Mouse (Mus musculus): ENCODE data around the gene Cenpv.
A peak's percentile ranks its signal among the peaks of the same experiment; 100 is the strongest.

Cenpv gene

GRCm38 (mm10) chr11:62573959-62574702 is 35.1 kb upstream of the Cenpv start, which contains the start of gene Trpv2:
Gene Trpv2 (plus strand): TSS chr11:62574486.
- H3K27me3 ChIP-seq (ENCODE audit: insufficient read depth, low read length) = peaks cover 28% of the 10 kb centered on the region
- TF ChIP-seq CTCF (conservative IDR thresholded peaks at IDR 0.05; ENCODE audit: low read length) (no peak), NANOG (IDR thresholded peaks at IDR 0.05; ENCODE audit: borderline replicate concordance, low read length) (no peak), POU5F1 (IDR thresholded peaks at IDR 0.05; ENCODE audit: borderline replicate concordance, low read length) (no peak)

GRCm38 (mm10) chr11:62568300-62568699 is 29.2 kb upstream of the Cenpv start:
- Histone ChIP-seq H3K27me3 (ENCODE audit: insufficient read depth, low read length) (no peaks in the 10 kb centered on the region), H3K4me3 (replicated peaks; ENCODE audit: low read length) (no peak overlapping the region), H3K36me3 (ENCODE audit: insufficient read depth, low read length) (no peaks in the 10 kb centered on the region), H3K9me3 (ENCODE audit: low read length) (no peaks in the 10 kb centered on the region), H3K4me1 (replicated peaks; ENCODE audit: low read depth, low read length) (peaks cover 12% of the 10 kb centered on the region)
- TF ChIP-seq CTCF (conservative IDR thresholded peaks at IDR 0.05; ENCODE audit: low read length) (no peak), POU5F1 (IDR thresholded peaks at IDR 0.05; ENCODE audit: borderline replicate concordance, low read length) (no peak), NANOG (IDR thresholded peaks at IDR 0.05; ENCODE audit: borderline replicate concordance, low read length) (no peak)

More at GRCm38 (mm10) chr11:62573959-62574702, 35.1 kb upstream of the Cenpv start, which contains the start of gene Trpv2:
- peak within 1 kb of the TSS; percentile 74; the same call in 1 of the 2 replicates for H3K4me3 ChIP-seq (replicated peaks; ENCODE audit: low read length)
- H3K9me3 ChIP-seq (ENCODE audit: low read length) = no peaks in the 10 kb centered on the region
- peaks cover 43% of the 10 kb centered on the region for H3K4me1 ChIP-seq (replicated peaks; ENCODE audit: low read depth, low read length)
- no peaks in the 10 kb centered on the region for H3K36me3 ChIP-seq (ENCODE audit: insufficient read depth, low read length)

- peaks cover 12% of the 10 kb centered on the region for H3K4me1 ChIP-seq (replicated peaks; ENCODE audit: low read depth, low read length)
- TF ChIP-seq POU5F1 (IDR thresholded peaks at IDR 0.05; ENCODE audit: borderline replicate concordance, low read length) (no peak), NANOG (IDR thresholded peaks at IDR 0.05; ENCODE audit: borderline replicate concordance, low read length) (no peak), CTCF (conservative IDR thresholded peaks at IDR 0.05; ENCODE audit: low read length) (no peak)
- no peaks in the 10 kb centered on the region for H3K36me3 ChIP-seq (ENCODE audit: insufficient read depth, low read length)
- no peaks in the 10 kb centered on the region for H3K9me3 ChIP-seq (ENCODE audit: low read length)
- no peak overlapping the region for H3K4me3 ChIP-seq (replicated peaks; ENCODE audit: low read length)
- peaks cover 11% of the 10 kb centered on the region for H3K27me3 ChIP-seq (ENCODE audit: insufficient read depth, low read length)
Measured at GRCm38 (mm10) chr11:62566211-62566610, 27.1 kb upstream of the Cenpv start.

GRCm38 (mm10) chr11:62565747-62566146 is 26.7 kb upstream of the Cenpv start:
- no peaks in the 10 kb centered on the region for H3K9me3 ChIP-seq (ENCODE audit: low read length)
- TF ChIP-seq NANOG (IDR thresholded peaks at IDR 0.05; ENCODE audit: borderline replicate concordance, low read length) (no peak), POU5F1 (IDR thresholded peaks at IDR 0.05; ENCODE audit: borderline replicate concordance, low read length) (no peak), CTCF (conservative IDR thresholded peaks at IDR 0.05; ENCODE audit: low read length) (no peak)
- H3K4me3 ChIP-seq (replicated peaks; ENCODE audit: low read length) = no peak overlapping the region
- no peaks in the 10 kb centered on the region for H3K36me3 ChIP-seq (ENCODE audit: insufficient read depth, low read length)
- peaks cover 15% of the 10 kb centered on the region for H3K4me1 ChIP-seq (replicated peaks; ENCODE audit: low read depth, low read length)
- H3K27me3 ChIP-seq (ENCODE audit: insufficient read depth, low read length) = peaks cover 16% of the 10 kb centered on the region

- Histone ChIP-seq H3K9me3 (ENCODE audit: low read length) (no peaks in the 10 kb centered on the region), H3K27me3 (ENCODE audit: insufficient read depth, low read length) (peaks cover 34% of the 10 kb centered on the region), H3K4me3 (replicated peaks; ENCODE audit: low read length) (no peak overlapping the region), H3K4me1 (replicated peaks; ENCODE audit: low read depth, low read length) (peaks cover 27% of the 10 kb centered on the region), H3K36me3 (ENCODE audit: insufficient read depth, low read length) (no peaks in the 10 kb centered on the region)
- TF ChIP-seq CTCF (conservative IDR thresholded peaks at IDR 0.05; ENCODE audit: low read length) (no peak), NANOG (IDR thresholded peaks at IDR 0.05; ENCODE audit: borderline replicate concordance, low read length) (no peak), POU5F1 (IDR thresholded peaks at IDR 0.05; ENCODE audit: borderline replicate concordance, low read length) (no peak)
Measured at GRCm38 (mm10) chr11:62563590-62563989, 24.5 kb upstream of the Cenpv start.

- TF ChIP-seq NANOG (IDR thresholded peaks at IDR 0.05; ENCODE audit: borderline replicate concordance, low read length) = no peak
- no peak for TF ChIP-seq CTCF (conservative IDR thresholded peaks at IDR 0.05; ENCODE audit: low read length)
- TF ChIP-seq POU5F1 (IDR thresholded peaks at IDR 0.05; ENCODE audit: borderline replicate concordance, low read length) = no peak
- Histone ChIP-seq H3K27me3 (ENCODE audit: insufficient read depth, low read length) (peaks cover 34% of the 10 kb centered on the region), H3K4me3 (replicated peaks; ENCODE audit: low read length) (peak overlapping the region; percentile 72), H3K4me1 (replicated peaks; ENCODE audit: low read depth, low read length) (peaks cover 15% of the 10 kb centered on the region), H3K36me3 (ENCODE audit: insufficient read depth, low read length) (peaks cover 3% of the 10 kb centered on the region), H3K9me3 (ENCODE audit: low read length) (no peaks in the 10 kb centered on the region)
Measured at GRCm38 (mm10) chr11:62560463-62561016, 21.5 kb upstream of the Cenpv start.

GRCm38 (mm10) chr11:62558961-62559646 is 20.0 kb upstream of the Cenpv start:
- Histone ChIP-seq H3K4me1 (replicated peaks; ENCODE audit: low read depth, low read length) (peaks cover 24% of the 10 kb centered on the region), H3K9me3 (ENCODE audit: low read length) (no peaks in the 10 kb centered on the region), H3K4me3 (replicated peaks; ENCODE audit: low read length) (no peak overlapping the region), H3K36me3 (ENCODE audit: insufficient read depth, low read length) (peaks cover 17% of the 10 kb centered on the region), H3K27me3 (ENCODE audit: insufficient read depth, low read length) (peaks cover 34% of the 10 kb centered on the region)
- TF ChIP-seq NANOG (IDR thresholded peaks at IDR 0.05; ENCODE audit: borderline replicate concordance, low read length) = no peak
- no peak for TF ChIP-seq CTCF (conservative IDR thresholded peaks at IDR 0.05; ENCODE audit: low read length)
- no peak for TF ChIP-seq POU5F1 (IDR thresholded peaks at IDR 0.05; ENCODE audit: borderline replicate concordance, low read length)

- TF ChIP-seq CTCF (conservative IDR thresholded peaks at IDR 0.05; ENCODE audit: low read length) (no peak), POU5F1 (IDR thresholded peaks at IDR 0.05; ENCODE audit: borderline replicate concordance, low read length) (no peak), NANOG (IDR thresholded peaks at IDR 0.05; ENCODE audit: borderline replicate concordance, low read length) (no peak)
- H3K4me1 ChIP-seq (replicated peaks; ENCODE audit: low read depth, low read length) = peaks cover 32% of the 10 kb centered on the region
- peaks cover 34% of the 10 kb centered on the region for H3K27me3 ChIP-seq (ENCODE audit: insufficient read depth, low read length)
- H3K36me3 ChIP-seq (ENCODE audit: insufficient read depth, low read length) = peaks cover 27% of the 10 kb centered on the region
- no peak overlapping the region for H3K4me3 ChIP-seq (replicated peaks; ENCODE audit: low read length)
- no peaks in the 10 kb centered on the region for H3K9me3 ChIP-seq (ENCODE audit: low read length)
Measured at GRCm38 (mm10) chr11:62558152-62558551, 19.1 kb upstream of the Cenpv start.
